Mouse (Mus musculus) hindbrain, postnatal 0 days (tissue): Measurements from ENCODE around the gene Asb4. TPM values are rescaled to one million over a fixed set of nuclear protein-coding genes. Genes with fewer than 3 reads are reported as not detected.

Experiments
- ATAC-seq: fragments of 200-750 bp; cut with Nextera tagmentation; 2 replicates; pipeline ENCODE4 v1.8.0; 2017; ENCODE audit warnings: mild to moderate bottlenecking, moderate TSS enrichment, moderate library complexity
- DNase-seq: peaks from one replicate; pipeline ENCODE4 v3.0.0-alpha.2; 2015; ENCODE audit warnings: low spot score
- H3K27ac ChIP-seq: fragments of 300-500 bp; sonication (generic); 2 replicates; pipeline ENCODE4 v1.5.1; 2014; ENCODE audit warnings: mild to moderate bottlenecking
- H3K27me3 ChIP-seq: fragments of 300-500 bp; sonication (generic); 2 replicates; pipeline ENCODE4 v1.6.1; 2014; ENCODE audit warnings: low read length, mixed read lengths; ENCODE audit not compliant: insufficient read depth
- H3K36me3 ChIP-seq: fragments of 300-500 bp; sonication (generic); 2 replicates; pipeline ENCODE4 v1.6.1; 2014; ENCODE audit warnings: low read length, mixed read lengths; ENCODE audit not compliant: insufficient read depth
- H3K4me1 ChIP-seq: fragments of 300-500 bp; sonication (generic); 2 replicates; pipeline ENCODE4 v1.6.1; 2014; ENCODE audit warnings: antibody characterized with exemption, low read length, mixed read lengths; ENCODE audit not compliant: insufficient read depth
- H3K4me2 ChIP-seq: fragments of 300-500 bp; sonication (generic); 2 replicates; pipeline ENCODE4 v1.6.1; 2014; ENCODE audit warnings: low read depth, mild to moderate bottlenecking, low read length, moderate library complexity, mixed read lengths
- H3K4me3 ChIP-seq: fragments of 300-500 bp; sonication (generic); 2 replicates; pipeline ENCODE4 v1.5.1; 2014; ENCODE audit warnings: low read length
- H3K9ac ChIP-seq: fragments of 300-500 bp; sonication (generic); replicated peaks from 2 replicates; pipeline ENCODE4 v1.6.1; 2014; ENCODE audit warnings: mild to moderate bottlenecking, low read length, moderate library complexity, mixed read lengths
- H3K9me3 ChIP-seq: fragments of 300-500 bp; sonication (generic); 2 replicates; pipeline ENCODE4 v1.6.1; 2016; ENCODE audit warnings: low read length, mixed read lengths
- CTCF ChIP-seq: IDR thresholded peaks from 2 replicates; pipeline ENCODE4 v1.5.1; 2016; ENCODE audit warnings: antibody characterized with exemption, control low read depth, low read depth
- WGBS: fragments of 180-500 bp; shearing (Covaris S2); extraction: QIAGEN DNeasy Blood & Tissue Kit; methylation state at CpG from one replicate; pipeline ENCODE4 v1.1.7; 2014; 5-methylcytosine and 5-hydroxymethylcytosine counted together
- polyA plus RNA-seq: library from polyadenylated mRNA; unstranded; fragments of >200 nt; fragmentation: Nextera tagmentation; extraction: Ambion mirVana; gene quantifications from 2 replicates; pipeline ENCODE4 v1.2.1, GENCODE M21; 2015
- total RNA-seq: library from RNA; depleted of rRNA; stranded (reverse); fragments of >200 nt; gene quantifications from 2 replicates; pipeline ENCODE4 v1.2.3, GENCODE M21; 2014

Gene Asb4
- total and polyA plus RNA-seq, 2 experiments from 2014 or later, result 10.6 to 16.3 TPM

DNA sequence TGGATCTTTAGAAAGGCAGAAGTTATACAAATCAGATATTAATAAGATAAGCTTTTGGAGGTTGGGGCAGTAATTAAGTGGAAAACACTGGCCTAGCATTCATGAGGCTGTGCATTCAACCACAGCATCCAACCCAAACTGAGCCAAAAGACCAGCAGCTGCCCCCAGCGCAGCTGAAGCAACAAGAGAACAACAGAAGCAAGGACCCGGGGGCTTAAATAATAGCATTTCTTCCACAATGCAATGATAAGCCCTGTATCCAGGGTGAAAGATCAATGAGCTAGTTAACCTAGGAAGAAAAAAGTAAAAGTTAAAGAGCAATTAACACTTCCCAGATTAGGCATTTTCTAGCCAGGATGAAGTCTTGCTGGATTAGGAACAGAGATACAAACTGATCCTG, 4.2 kb downstream of the Asb4 start:
- 29% methylated on average over 2 of the region's 2 CpGs for WGBS
- DNase-seq (no peak), ATAC-seq (no peak)
- TF ChIP-seq CTCF, result no peak
- no peak overlapping the region for H3K4me3 ChIP-seq
- H3K27ac ChIP-seq, result no peak overlapping the region
- H3K4me2 ChIP-seq, result no peak overlapping the region
- H3K27me3 ChIP-seq, result no peaks in the 10 kb centered on the region
- H3K9me3 ChIP-seq, result no peaks in the 10 kb centered on the region
- H3K9ac ChIP-seq, result no peak overlapping the region
- no peaks in the 10 kb centered on the region for H3K4me1 ChIP-seq
- no peaks in the 10 kb centered on the region for H3K36me3 ChIP-seq

DNA sequence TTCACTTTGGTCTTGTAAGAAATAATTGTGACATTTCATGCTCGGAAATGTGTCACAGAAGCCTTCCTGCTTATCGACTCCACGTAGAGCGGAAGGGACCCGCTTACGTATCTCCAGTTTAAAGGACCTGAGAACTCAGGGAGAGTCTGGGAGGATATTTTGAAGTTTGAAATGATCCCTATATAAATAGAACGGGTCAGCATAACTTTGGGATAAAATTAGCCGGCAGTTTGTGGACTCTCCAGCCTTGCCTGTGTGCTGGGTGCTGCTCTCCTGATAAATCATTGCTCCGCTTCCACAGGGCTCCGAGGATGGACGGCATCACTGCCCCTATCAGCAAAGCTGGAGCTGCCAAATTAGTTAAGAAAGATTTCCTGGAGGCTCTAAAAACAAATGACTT, 7.1 kb downstream of the Asb4 start:
- Histone ChIP-seq H3K4me2 (peak overlapping the region; percentile 53), H3K27ac (no peak overlapping the region), H3K27me3 (no peaks in the 10 kb centered on the region), H3K9me3 (no peaks in the 10 kb centered on the region), H3K4me1 (no peaks in the 10 kb centered on the region), H3K36me3 (no peaks in the 10 kb centered on the region), H3K4me3 (peak overlapping the region; percentile 27), H3K9ac (no peak overlapping the region)
- no peak for ATAC-seq
- WGBS, result 16% methylated on average over 11 of the region's 11 CpGs
- no peak for DNase-seq
- TF ChIP-seq CTCF, result no peak

DNA sequence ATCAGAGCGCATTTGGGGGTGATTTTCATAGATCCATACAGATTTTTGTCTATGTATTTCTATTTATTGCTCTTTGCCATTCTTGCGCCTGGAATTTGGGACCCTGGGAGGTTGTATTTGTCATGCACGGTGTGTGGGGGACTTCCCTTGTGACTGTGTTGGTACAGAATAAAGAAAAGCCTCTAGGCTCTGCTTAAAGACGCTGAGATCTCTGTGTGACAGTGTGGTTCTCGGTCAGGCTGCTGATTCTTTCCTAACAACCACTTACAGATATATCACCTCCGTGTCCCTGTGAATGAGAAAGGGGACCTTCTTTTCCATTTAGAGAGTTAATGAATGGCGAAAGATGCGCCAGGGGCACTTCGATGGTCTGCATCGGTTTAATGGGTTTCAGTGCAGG, 7.8 kb downstream of the Asb4 start:
- TF ChIP-seq CTCF, result no peak
- 17% methylated on average over 10 of the region's 10 CpGs for WGBS
- Histone ChIP-seq H3K4me2 (peak overlapping the region; percentile 53), H3K9me3 (no peaks in the 10 kb centered on the region), H3K27ac (no peak overlapping the region), H3K9ac (no peak overlapping the region), H3K27me3 (no peaks in the 10 kb centered on the region), H3K4me3 (peak overlapping the region; percentile 27), H3K36me3 (no peaks in the 10 kb centered on the region), H3K4me1 (no peaks in the 10 kb centered on the region)
- DNase-seq (no peak), ATAC-seq (no peak)

DNA sequence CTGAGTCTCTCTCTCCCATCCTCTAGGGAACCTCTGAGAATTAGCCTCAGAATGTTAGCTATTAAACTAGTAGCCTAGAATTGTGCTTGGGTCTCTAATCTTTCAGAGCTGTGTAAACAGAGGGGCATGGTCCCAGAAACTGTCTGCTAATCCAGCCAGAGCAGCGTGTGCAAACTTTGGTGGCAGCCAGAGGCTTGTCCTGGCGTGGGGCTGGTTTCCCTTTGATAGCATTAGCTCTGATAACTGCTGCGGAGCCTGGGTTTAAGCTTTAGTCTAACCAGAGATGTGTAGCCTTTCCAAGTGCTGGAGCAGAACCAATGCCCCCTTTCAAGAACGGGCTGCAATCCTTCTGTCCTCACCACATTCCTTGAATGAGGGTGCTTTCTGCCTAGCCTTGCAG, 11.8 kb downstream of the Asb4 start:
- TF ChIP-seq CTCF, result no peak
- no peaks in the 10 kb centered on the region for H3K4me1 ChIP-seq
- ATAC-seq (no peak), DNase-seq (no peak)
- WGBS, result 26% methylated on average over 4 of the region's 4 CpGs
- no peak overlapping the region for H3K4me3 ChIP-seq
- no peaks in the 10 kb centered on the region for H3K36me3 ChIP-seq
- H3K9ac ChIP-seq, result no peak overlapping the region
- H3K27me3 ChIP-seq, result no peaks in the 10 kb centered on the region
- H3K27ac ChIP-seq, result no peak overlapping the region
- no peaks in the 10 kb centered on the region for H3K9me3 ChIP-seq
- no peak overlapping the region for H3K4me2 ChIP-seq

DNA sequence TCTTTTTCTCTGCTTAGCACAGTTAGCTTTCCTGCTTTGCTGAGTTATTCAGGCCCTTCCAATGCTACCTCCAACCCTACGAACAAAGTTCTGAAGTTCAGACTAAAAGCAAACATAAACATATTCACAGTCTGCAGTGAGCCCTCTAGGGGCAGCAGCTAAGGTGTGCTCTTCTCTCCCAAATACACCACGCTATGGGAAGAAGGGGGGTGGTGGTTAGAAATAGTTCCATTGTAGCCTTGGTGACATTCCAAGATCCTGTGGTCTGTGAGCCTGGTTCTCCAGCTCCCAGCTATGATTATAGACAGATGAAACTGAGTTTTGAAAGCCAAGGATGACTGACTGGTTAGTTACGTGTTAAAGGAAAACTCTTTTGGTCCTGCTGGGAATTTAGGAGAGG, 13.6 kb downstream of the Asb4 start:
- no peaks in the 10 kb centered on the region for H3K4me1 ChIP-seq
- no peak overlapping the region for H3K9ac ChIP-seq
- no peaks in the 10 kb centered on the region for H3K9me3 ChIP-seq
- no peaks in the 10 kb centered on the region for H3K27me3 ChIP-seq
- peak; percentile 29 for DNase-seq
- H3K4me2 ChIP-seq, result no peak overlapping the region
- H3K36me3 ChIP-seq, result no peaks in the 10 kb centered on the region
- H3K27ac ChIP-seq, result no peak overlapping the region
- no peak overlapping the region for H3K4me3 ChIP-seq
- no peak for ATAC-seq
- TF ChIP-seq CTCF, result peak; percentile 50
- WGBS, result 48% methylated on average over 3 of the region's 3 CpGs

DNA sequence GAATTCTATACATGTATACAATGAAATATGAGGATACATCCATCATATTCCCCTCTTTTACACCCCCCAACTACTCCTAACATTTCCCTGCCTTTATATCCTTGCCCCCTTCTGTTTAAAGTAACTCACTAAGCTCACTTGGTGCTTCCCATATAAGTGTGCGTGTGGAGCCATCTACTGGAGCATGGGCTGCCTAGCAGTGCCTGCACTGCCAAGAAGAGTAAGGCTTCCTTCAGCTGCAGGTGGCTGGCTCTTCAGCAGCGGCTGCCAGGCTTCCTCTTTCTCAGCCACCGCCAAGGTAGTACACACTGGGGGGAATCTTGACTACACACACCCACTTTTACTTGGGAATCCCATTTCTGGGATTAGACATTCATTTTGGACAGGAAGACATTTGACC, 18.2 kb downstream of the Asb4 start:
- peak; percentile 93 for TF ChIP-seq CTCF
- DNase-seq (peak; percentile 91), ATAC-seq (peak; percentile 88)
- Histone ChIP-seq H3K36me3 (no peaks in the 10 kb centered on the region), H3K4me1 (no peaks in the 10 kb centered on the region), H3K4me2 (no peak overlapping the region), H3K27ac (no peak overlapping the region), H3K4me3 (no peak overlapping the region), H3K9ac (no peak overlapping the region), H3K9me3 (no peaks in the 10 kb centered on the region), H3K27me3 (no peaks in the 10 kb centered on the region)
- WGBS, result 2% methylated on average over 3 of the region's 3 CpGs

- Histone ChIP-seq H3K4me2 (peak overlapping the region; percentile 53), H3K27me3 (no peaks in the 10 kb centered on the region), H3K9me3 (no peaks in the 10 kb centered on the region), H3K4me3 (peak overlapping the region; percentile 20; the same call in 1 of the 2 replicates), H3K9ac (no peak overlapping the region; the same call in 1 of the 2 replicates), H3K4me1 (no peaks in the 10 kb centered on the region), H3K27ac (no peak overlapping the region), H3K36me3 (no peaks in the 10 kb centered on the region)
- TF ChIP-seq CTCF, result peak; percentile 64
- ATAC-seq, result peak; percentile 79
- peak; percentile 59 for DNase-seq
- 13% methylated on average over 18 of the region's 18 CpGs for WGBS
Measured at GRCm38 (mm10) chr6:5403095-5403815, 20.1 kb downstream of the Asb4 start.
